Mouse (Mus musculus) small intestine, adult 2 months (tissue): ENCODE data around the gene Ttc29. TPM values are rescaled to one million over a fixed set of nuclear protein-coding genes. Genes with fewer than 3 reads are reported as not detected.

Source experiments
- H3K27ac ChIP-seq: fragments of 200-500 bp; 2 replicates; pipeline ENCODE4 v1.5.1; 2012; ENCODE audit warnings: low read depth, low read length, control low read depth, inconsistent platforms; ENCODE audit not compliant: insufficient read depth
- H3K27me3 ChIP-seq: fragments of 200-500 bp; 2 replicates; pipeline ENCODE4 v1.6.1; 2012; ENCODE audit warnings: mild to moderate bottlenecking, moderate library complexity, low read length, inconsistent platforms; ENCODE audit not compliant: control insufficient read depth, insufficient read depth
- H3K36me3 ChIP-seq: fragments of 200-500 bp; 2 replicates; pipeline ENCODE4 v1.6.1; 2012; ENCODE audit warnings: mild to moderate bottlenecking, low read length, control low read depth, inconsistent platforms; ENCODE audit not compliant: control insufficient read depth, insufficient read depth
- H3K4me1 ChIP-seq: fragments of 200-500 bp; 2 replicates; pipeline ENCODE4 v1.6.1; 2012; ENCODE audit warnings: low read length, inconsistent platforms, mixed read lengths; ENCODE audit not compliant: control insufficient read depth, insufficient read depth, insufficient read length
- H3K4me3 ChIP-seq: fragments of 200-500 bp; 2 replicates; pipeline ENCODE4 v1.5.1; 2012; ENCODE audit warnings: low read depth, mild to moderate bottlenecking, control low read depth, inconsistent platforms, low read length, moderate library complexity
- CTCF ChIP-seq: fragments of 200-500 bp; IDR thresholded peaks from 2 replicates; pipeline ENCODE4 v1.5.1; 2012; ENCODE audit warnings: low read depth, mild to moderate bottlenecking, control low read depth, inconsistent platforms, low read length, moderate library complexity, mixed read lengths; ENCODE audit not compliant: insufficient replicate concordance, insufficient read length; ENCODE audit errors: extremely low read depth
- POLR2A ChIP-seq: fragments of 200-500 bp; IDR thresholded peaks from 2 replicates; pipeline ENCODE4 v1.6.1; 2012; ENCODE audit warnings: low read depth, mild to moderate bottlenecking, control low read depth, inconsistent platforms, low read length, moderate library complexity
- WGBS: fragments of 180-500 bp; shearing (Covaris S2); methylation state at CpG from one replicate; pipeline ENCODE4 v1.1.7; 2018; 5-methylcytosine and 5-hydroxymethylcytosine counted together
- polyA plus RNA-seq: library from polyadenylated mRNA; depleted of rRNA; stranded (reverse); fragments of >200 nt; gene quantifications from 2 replicates; pipeline ENCODE4 v1.2.3, GENCODE M21; 2012

The Ttc29 gene
- polyA plus RNA-seq, 1 experiment, result not detected

DNA sequence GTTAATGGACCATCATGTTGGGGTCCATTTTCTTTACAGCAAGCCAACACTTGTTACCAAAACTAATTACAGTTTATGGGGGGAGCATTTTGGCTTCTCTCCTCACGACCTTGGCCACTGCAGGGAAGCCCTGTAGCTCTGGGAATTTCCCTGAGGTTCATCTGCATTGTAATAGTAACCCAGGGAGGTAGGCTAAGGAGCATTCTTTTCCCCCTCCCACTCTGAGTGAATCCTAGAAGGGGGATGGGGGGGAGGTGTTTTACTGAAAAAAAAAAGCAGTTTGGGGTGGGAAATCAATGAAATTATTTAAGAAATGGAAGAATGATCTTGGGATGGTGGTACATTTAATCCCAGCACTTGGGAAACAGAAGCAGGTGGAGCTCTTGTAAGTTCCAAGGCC is 210.8 kb downstream of the Ttc29 start:
- WGBS, result 2% methylated on average over 1 of the region's 1 CpGs
- Histone ChIP-seq H3K4me1 (no peaks in the 10 kb centered on the region; the same call in 1 of the 2 replicates), H3K27me3 (peaks cover 22% of the 10 kb centered on the region), H3K4me3 (no peak overlapping the region), H3K27ac (no peak overlapping the region), H3K36me3 (no peaks in the 10 kb centered on the region)
- TF ChIP-seq POLR2A, result no peak
- TF ChIP-seq CTCF, result no peak

- no peaks in the 10 kb centered on the region for H3K4me1 ChIP-seq
- no peak overlapping the region for H3K4me3 ChIP-seq
- H3K27me3 ChIP-seq, result peaks cover 18% of the 10 kb centered on the region; the same call in 1 of the 2 replicates
- H3K27ac ChIP-seq, result no peak overlapping the region
- H3K36me3 ChIP-seq, result no peaks in the 10 kb centered on the region
- TF ChIP-seq CTCF (no peak), POLR2A (no peak)
- 3% methylated on average over 10 of the region's 10 CpGs for WGBS
Measured at GRCm38 (mm10) chr8:78426455-78426854, 213.4 kb downstream of the Ttc29 start.

- H3K27ac ChIP-seq, result no peak overlapping the region
- TF ChIP-seq CTCF, result no peak
- 2% methylated on average over 32 of the region's 32 CpGs for WGBS
- H3K4me1 ChIP-seq, result no peaks in the 10 kb centered on the region
- no peak overlapping the region for H3K4me3 ChIP-seq
- H3K36me3 ChIP-seq, result no peaks in the 10 kb centered on the region
- H3K27me3 ChIP-seq, result peaks cover 18% of the 10 kb centered on the region; the same call in 1 of the 2 replicates
Measured at GRCm38 (mm10) chr8:78426875-78427768, 214.0 kb downstream of the Ttc29 start.

- WGBS, result 5% methylated on average over 8 of the region's 8 CpGs
- no peak overlapping the region for H3K27ac ChIP-seq
- H3K4me3 ChIP-seq, result no peak overlapping the region
- H3K36me3 ChIP-seq, result no peaks in the 10 kb centered on the region
- H3K27me3 ChIP-seq, result peaks cover 18% of the 10 kb centered on the region; the same call in 1 of the 2 replicates
- H3K4me1 ChIP-seq, result no peaks in the 10 kb centered on the region
- TF ChIP-seq POLR2A, result no peak
- no peak for TF ChIP-seq CTCF
Measured at GRCm38 (mm10) chr8:78427769-78428130, 214.7 kb downstream of the Ttc29 start.

DNA sequence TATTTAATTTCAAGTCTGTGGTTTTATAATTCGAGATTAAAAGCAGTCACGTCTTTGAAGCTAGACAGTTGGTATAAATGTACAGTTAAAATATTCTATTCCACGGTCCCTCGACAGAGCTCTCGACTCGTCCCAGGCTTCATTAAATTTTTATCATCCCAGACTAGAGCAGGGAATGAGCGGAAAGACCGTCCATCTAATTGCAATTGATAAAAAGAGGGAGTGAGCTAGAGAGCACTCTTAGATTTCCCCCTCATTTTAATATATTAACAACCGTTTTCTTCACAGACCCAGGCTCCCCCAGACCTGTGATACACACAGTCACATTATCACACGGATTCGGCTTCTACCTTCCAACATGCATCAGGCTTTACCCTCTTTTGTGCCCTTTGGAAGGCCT is 215.1 kb downstream of the Ttc29 start:
- 16% methylated on average over 11 of the region's 11 CpGs for WGBS
- TF ChIP-seq CTCF (no peak), POLR2A (no peak)
- Histone ChIP-seq H3K36me3 (no peaks in the 10 kb centered on the region), H3K27ac (no peak overlapping the region), H3K4me1 (no peaks in the 10 kb centered on the region), H3K4me3 (no peak overlapping the region), H3K27me3 (peaks cover 18% of the 10 kb centered on the region; the same call in 1 of the 2 replicates)

DNA sequence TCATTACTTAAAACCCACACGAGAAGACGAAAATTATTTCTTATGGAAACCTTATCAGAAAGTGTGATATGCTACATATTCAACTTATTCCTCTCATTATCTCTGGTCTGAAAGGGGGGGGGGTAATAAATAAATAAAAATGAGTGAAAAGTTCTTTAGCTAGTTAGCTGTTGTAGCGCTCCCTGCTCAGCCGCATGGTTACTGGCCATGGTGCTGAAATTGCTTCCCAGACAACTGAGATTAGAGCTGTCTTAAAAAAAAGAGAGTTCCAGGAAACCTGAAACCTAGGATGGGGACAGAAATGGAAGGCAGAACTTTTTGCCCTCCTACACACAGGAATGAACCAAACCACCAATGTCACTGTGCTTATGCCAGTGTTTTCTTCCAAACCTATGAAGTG is 218.3 kb downstream of the Ttc29 start:
- Histone ChIP-seq H3K4me1 (no peaks in the 10 kb centered on the region), H3K27me3 (peaks cover 35% of the 10 kb centered on the region), H3K36me3 (no peaks in the 10 kb centered on the region), H3K4me3 (no peak overlapping the region), H3K27ac (no peak overlapping the region)
- 10% methylated on average over 4 of the region's 4 CpGs for whole genome bisulfite sequencing
- no peak for TF ChIP-seq CTCF
- no peak for TF ChIP-seq POLR2A

- Histone ChIP-seq H3K27ac (no peak overlapping the region), H3K36me3 (no peaks in the 10 kb centered on the region), H3K27me3 (peaks cover 34% of the 10 kb centered on the region), H3K4me3 (no peak overlapping the region), H3K4me1 (no peaks in the 10 kb centered on the region)
- 38% methylated on average over 1 of the region's 1 CpGs for WGBS
- TF ChIP-seq POLR2A, result no peak
- TF ChIP-seq CTCF, result no peak
Measured at GRCm38 (mm10) chr8:78432451-78432850, 219.4 kb downstream of the Ttc29 start.
